Mouse (Mus musculus): Measurements from ENCODE around the gene Gtf2h2.

GRCm38 (mm10) chr13:100516213-100517105 is 24.1 kb upstream of the Gtf2h2 start:
- no peak for TF ChIP-seq CTCF (IDR thresholded peaks at IDR 0.05; ENCODE audit: control insufficient read depth, insufficient read depth, insufficient read length)
- TF ChIP-seq MYOG (IDR thresholded peaks at IDR 0.05; ENCODE audit: control insufficient read depth, extremely low read depth, insufficient read length): no peak
- peak; percentile 68 for TF ChIP-seq USF1 (IDR thresholded peaks at IDR 0.05; ENCODE audit: low read depth)
- no peak for TF ChIP-seq CEBPB (IDR thresholded peaks at IDR 0.05; ENCODE audit: low read depth)

All from C2C12 (cell line).